Mouse (Mus musculus) testis, adult 2 months (tissue): ENCODE data around the gene Mfsd6.

ENCODE experiments used
- CTCF ChIP-seq: fragments of 200-500 bp; IDR thresholded peaks from 2 replicates; pipeline ENCODE4 v1.5.1; 2012; ENCODE audit warnings: low read depth, mild to moderate bottlenecking, inconsistent platforms, low read length, moderate library complexity; ENCODE audit not compliant: control insufficient read depth, insufficient read depth, insufficient replicate concordance
- POLR2A ChIP-seq: fragments of 200-500 bp; IDR thresholded peaks from 2 replicates; pipeline ENCODE4 v1.6.1; 2012; ENCODE audit warnings: low read depth, mild to moderate bottlenecking, inconsistent platforms, low read length, moderate library complexity; ENCODE audit not compliant: control insufficient read depth

GRCm38 (mm10) chr1:52701941-52702340 lies 25.3 kb downstream of the Mfsd6 start:
- TF ChIP-seq CTCF, result no peak
- TF ChIP-seq POLR2A, result no peak
